Mouse (Mus musculus): ENCODE measurements at regions not wholly inside any gene's neighbourhood (a gene's known extent, or its start where the extent isn't known, plus 50 kb on each side); places are given as distances from the start of the nearest gene placed in this dataset.

- no peaks in the 10 kb centered on the region for H3K4me1 ChIP-seq (ENCODE audit: control insufficient read depth, insufficient read depth, low read length)
- H3K9me3 ChIP-seq (ENCODE audit: control insufficient read depth, low read length) = no peaks in the 10 kb centered on the region
- H3K9ac ChIP-seq (ENCODE audit: low read length) = no peak overlapping the region
- H3K27me3 ChIP-seq (ENCODE audit: control insufficient read depth, insufficient read depth, low read length) = no peaks in the 10 kb centered on the region
- no peak for ATAC-seq (ENCODE audit: insufficient read depth, low FRiP score, low TSS enrichment)
- H3K4me2 ChIP-seq (ENCODE audit: low read depth) = no peak overlapping the region
- no peak overlapping the region for H3K4me3 ChIP-seq (ENCODE audit: low read depth, low read length)
- H3K27ac ChIP-seq (ENCODE audit: low read depth, low read length) = no peak overlapping the region
- DNase-seq (ENCODE audit: low spot score) = no peak
- WGBS = 72% methylated on average over 2 of the region's 2 CpGs
- no peaks in the 10 kb centered on the region for H3K36me3 ChIP-seq (ENCODE audit: control insufficient read depth, insufficient read depth, low read length)
These were observed 1140.9 kb downstream of the Hace1 start for GRCm38 (mm10) chr10:46718349-46719087.

- Histone ChIP-seq H3K27me3 (ENCODE audit: control insufficient read depth, insufficient read depth, low read length) (no peaks in the 10 kb centered on the region), H3K4me1 (ENCODE audit: control insufficient read depth, insufficient read depth, low read length) (no peaks in the 10 kb centered on the region), H3K9me3 (ENCODE audit: control insufficient read depth, low read length) (no peaks in the 10 kb centered on the region), H3K27ac (ENCODE audit: low read depth, low read length) (no peak overlapping the region), H3K4me3 (ENCODE audit: low read depth, low read length) (no peak overlapping the region), H3K36me3 (ENCODE audit: control insufficient read depth, insufficient read depth, low read length) (no peaks in the 10 kb centered on the region), H3K4me2 (ENCODE audit: low read depth) (no peak overlapping the region), H3K9ac (ENCODE audit: low read length) (no peak overlapping the region)
- ATAC-seq (ENCODE audit: insufficient read depth, low FRiP score, low TSS enrichment) (peak; percentile 53), DNase-seq (ENCODE audit: low spot score) (no peak)
- WGBS = 83% methylated on average over 2 of the region's 2 CpGs
These were observed 1141.5 kb downstream of the Hace1 start for GRCm38 (mm10) chr10:46719088-46719469.

GRCm38 (mm10) chr10:46723666-46724065 lies 1146.0 kb downstream of the Hace1 start:
- Histone ChIP-seq H3K27me3 (ENCODE audit: control insufficient read depth, insufficient read depth, low read length) (no peaks in the 10 kb centered on the region), H3K27ac (ENCODE audit: low read depth, low read length) (no peak overlapping the region), H3K4me2 (ENCODE audit: low read depth) (no peak overlapping the region), H3K9ac (ENCODE audit: low read length) (no peak overlapping the region), H3K4me3 (ENCODE audit: low read depth, low read length) (no peak overlapping the region), H3K9me3 (ENCODE audit: control insufficient read depth, low read length) (no peaks in the 10 kb centered on the region), H3K36me3 (ENCODE audit: control insufficient read depth, insufficient read depth, low read length) (no peaks in the 10 kb centered on the region), H3K4me1 (ENCODE audit: control insufficient read depth, insufficient read depth, low read length) (no peaks in the 10 kb centered on the region)
- DNase-seq (ENCODE audit: low spot score) (no peak), ATAC-seq (ENCODE audit: insufficient read depth, low FRiP score, low TSS enrichment) (no peak)
- WGBS = 79% methylated on average over 2 of the region's 2 CpGs

GRCm38 (mm10) chr10:46730601-46731000 lies 1153.0 kb downstream of the Hace1 start:
- no peaks in the 10 kb centered on the region for H3K4me1 ChIP-seq (ENCODE audit: control insufficient read depth, insufficient read depth, low read length)
- ATAC-seq (ENCODE audit: insufficient read depth, low FRiP score, low TSS enrichment) = no peak
- no peaks in the 10 kb centered on the region for H3K36me3 ChIP-seq (ENCODE audit: control insufficient read depth, insufficient read depth, low read length)
- no peaks in the 10 kb centered on the region for H3K9me3 ChIP-seq (ENCODE audit: control insufficient read depth, low read length)
- no peaks in the 10 kb centered on the region for H3K27me3 ChIP-seq (ENCODE audit: control insufficient read depth, insufficient read depth, low read length)
- no peak overlapping the region for H3K4me3 ChIP-seq (ENCODE audit: low read depth, low read length)
- no peak overlapping the region for H3K27ac ChIP-seq (ENCODE audit: low read depth, low read length)
- H3K4me2 ChIP-seq (ENCODE audit: low read depth) = no peak overlapping the region
- DNase-seq (ENCODE audit: low spot score) = no peak
- H3K9ac ChIP-seq (ENCODE audit: low read length) = no peak overlapping the region
- 69% methylated on average over 1 of the region's 1 CpGs for WGBS

GRCm38 (mm10) chr10:46733760-46734265 lies 1156.2 kb downstream of the Hace1 start:
- H3K36me3 ChIP-seq (ENCODE audit: control insufficient read depth, insufficient read depth, low read length) = no peaks in the 10 kb centered on the region
- H3K9ac ChIP-seq (ENCODE audit: low read length) = no peak overlapping the region
- ATAC-seq (ENCODE audit: insufficient read depth, low FRiP score, low TSS enrichment) (no peak), DNase-seq (ENCODE audit: low spot score) (no peak)
- H3K27ac ChIP-seq (ENCODE audit: low read depth, low read length) = no peak overlapping the region
- no peak overlapping the region for H3K4me3 ChIP-seq (ENCODE audit: low read depth, low read length)
- WGBS = 22% methylated on average over 2 of the region's 2 CpGs
- H3K27me3 ChIP-seq (ENCODE audit: control insufficient read depth, insufficient read depth, low read length) = no peaks in the 10 kb centered on the region
- H3K9me3 ChIP-seq (ENCODE audit: control insufficient read depth, low read length) = no peaks in the 10 kb centered on the region
- H3K4me1 ChIP-seq (ENCODE audit: control insufficient read depth, insufficient read depth, low read length) = no peaks in the 10 kb centered on the region
- H3K4me2 ChIP-seq (ENCODE audit: low read depth) = no peak overlapping the region

GRCm38 (mm10) chr10:46741098-46741497 lies 1163.5 kb downstream of the Hace1 start:
- Histone ChIP-seq H3K27me3 (ENCODE audit: control insufficient read depth, insufficient read depth, low read length) (no peaks in the 10 kb centered on the region), H3K4me1 (ENCODE audit: control insufficient read depth, insufficient read depth, low read length) (no peaks in the 10 kb centered on the region), H3K27ac (ENCODE audit: low read depth, low read length) (no peak overlapping the region), H3K36me3 (ENCODE audit: control insufficient read depth, insufficient read depth, low read length) (no peaks in the 10 kb centered on the region), H3K9ac (ENCODE audit: low read length) (no peak overlapping the region), H3K9me3 (ENCODE audit: control insufficient read depth, low read length) (no peaks in the 10 kb centered on the region), H3K4me2 (ENCODE audit: low read depth) (no peak overlapping the region), H3K4me3 (ENCODE audit: low read depth, low read length) (no peak overlapping the region)
- DNase-seq (ENCODE audit: low spot score) (no peak), ATAC-seq (ENCODE audit: insufficient read depth, low FRiP score, low TSS enrichment) (no peak)
- 81% methylated on average over 3 of the region's 3 CpGs for WGBS

GRCm38 (mm10) chr10:46742131-46742530 lies 1164.5 kb downstream of the Hace1 start:
- no peak for DNase-seq (ENCODE audit: low spot score)
- no peak overlapping the region for H3K27ac ChIP-seq (ENCODE audit: low read depth, low read length)
- H3K9me3 ChIP-seq (ENCODE audit: control insufficient read depth, low read length) = no peaks in the 10 kb centered on the region
- no peak for ATAC-seq (ENCODE audit: insufficient read depth, low FRiP score, low TSS enrichment)
- H3K27me3 ChIP-seq (ENCODE audit: control insufficient read depth, insufficient read depth, low read length) = no peaks in the 10 kb centered on the region
- H3K4me1 ChIP-seq (ENCODE audit: control insufficient read depth, insufficient read depth, low read length) = no peaks in the 10 kb centered on the region
- no peak overlapping the region for H3K4me2 ChIP-seq (ENCODE audit: low read depth)
- no peaks in the 10 kb centered on the region for H3K36me3 ChIP-seq (ENCODE audit: control insufficient read depth, insufficient read depth, low read length)
- H3K4me3 ChIP-seq (ENCODE audit: low read depth, low read length) = no peak overlapping the region
- no peak overlapping the region for H3K9ac ChIP-seq (ENCODE audit: low read length)
- 82% methylated on average over 3 of the region's 3 CpGs for WGBS

GRCm38 (mm10) chr10:46760923-46761322 lies 1183.3 kb downstream of the Hace1 start:
- H3K4me2 ChIP-seq (ENCODE audit: low read depth) = no peak overlapping the region
- no peaks in the 10 kb centered on the region for H3K27me3 ChIP-seq (ENCODE audit: control insufficient read depth, insufficient read depth, low read length)
- WGBS = 70% methylated on average over 1 of the region's 1 CpGs
- ATAC-seq (ENCODE audit: insufficient read depth, low FRiP score, low TSS enrichment) = no peak
- H3K9me3 ChIP-seq (ENCODE audit: control insufficient read depth, low read length) = no peaks in the 10 kb centered on the region
- no peak overlapping the region for H3K9ac ChIP-seq (ENCODE audit: low read length)
- H3K36me3 ChIP-seq (ENCODE audit: control insufficient read depth, insufficient read depth, low read length) = no peaks in the 10 kb centered on the region
- no peak for DNase-seq (ENCODE audit: low spot score)
- no peak overlapping the region for H3K27ac ChIP-seq (ENCODE audit: low read depth, low read length)
- no peak overlapping the region for H3K4me3 ChIP-seq (ENCODE audit: low read depth, low read length)
- no peaks in the 10 kb centered on the region for H3K4me1 ChIP-seq (ENCODE audit: control insufficient read depth, insufficient read depth, low read length)

GRCm38 (mm10) chr10:46778729-46779128 lies 1201.1 kb downstream of the Hace1 start:
- H3K4me3 ChIP-seq (ENCODE audit: low read depth, low read length) = no peak overlapping the region
- H3K27ac ChIP-seq (ENCODE audit: low read depth, low read length) = no peak overlapping the region
- no peak overlapping the region for H3K4me2 ChIP-seq (ENCODE audit: low read depth)
- 58% methylated on average over 2 of the region's 2 CpGs for WGBS
- no peaks in the 10 kb centered on the region for H3K9me3 ChIP-seq (ENCODE audit: control insufficient read depth, low read length)
- DNase-seq (ENCODE audit: low spot score) = no peak
- no peaks in the 10 kb centered on the region for H3K27me3 ChIP-seq (ENCODE audit: control insufficient read depth, insufficient read depth, low read length)
- no peak for ATAC-seq (ENCODE audit: insufficient read depth, low FRiP score, low TSS enrichment)
- H3K4me1 ChIP-seq (ENCODE audit: control insufficient read depth, insufficient read depth, low read length) = no peaks in the 10 kb centered on the region
- H3K9ac ChIP-seq (ENCODE audit: low read length) = no peak overlapping the region
- H3K36me3 ChIP-seq (ENCODE audit: control insufficient read depth, insufficient read depth, low read length) = no peaks in the 10 kb centered on the region
